Mouse (Mus musculus) cerebellum, adult 2 months (tissue): ENCODE data around the gene Pmp22. TPM values are rescaled to one million over a fixed set of nuclear protein-coding genes. Genes with fewer than 3 reads are reported as not detected.
A peak's percentile ranks its signal among the peaks of the same experiment; 100 is the strongest.

Source experiments
- DNase-seq, 2 experiments: peaks; one replicate each; pipeline ENCODE4 v3.0.0; 2021
- H3K27ac ChIP-seq: fragments of 200-500 bp; 2 replicates; pipeline ENCODE4 v1.5.1; 2012; ENCODE audit warnings: low read length, control low read depth, inconsistent platforms; ENCODE audit not compliant: insufficient read depth
- H3K27me3 ChIP-seq: fragments of 200-500 bp; 2 replicates; pipeline ENCODE4 v1.6.1; 2012; ENCODE audit warnings: inconsistent platforms, mild to moderate bottlenecking, low read length, moderate library complexity; ENCODE audit not compliant: control insufficient read depth, insufficient read depth
- H3K4me1 ChIP-seq: fragments of 200-500 bp; 2 replicates; pipeline ENCODE4 v1.6.1; 2011; ENCODE audit warnings: low read length; ENCODE audit not compliant: control insufficient read depth, insufficient read depth
- H3K4me3 ChIP-seq: fragments of 200-500 bp; replicated peaks from 2 replicates; pipeline ENCODE3; 2011; ENCODE audit warnings: mild to moderate bottlenecking, low read depth, low read length, control low read depth; ENCODE audit not compliant: insufficient read depth
- CTCF ChIP-seq: fragments of 200-500 bp; IDR thresholded peaks from 2 replicates; pipeline ENCODE4 v1.5.1; 2011; ENCODE audit warnings: low read depth, mild to moderate bottlenecking, control low read depth, low read length, moderate library complexity, borderline replicate concordance; ENCODE audit not compliant: insufficient read depth
- POLR2A ChIP-seq: fragments of 200-500 bp; IDR thresholded peaks from 2 replicates; pipeline ENCODE4 v1.6.1; 2011; ENCODE audit warnings: low read length, control low read depth, borderline replicate concordance; ENCODE audit not compliant: insufficient read depth
- WGBS: fragments of 180-500 bp; shearing (Covaris S2); methylation state at CpG from one replicate; pipeline ENCODE4 v1.1.7; 2018; 5-methylcytosine and 5-hydroxymethylcytosine counted together
- polyA plus RNA-seq: library from polyadenylated mRNA; depleted of rRNA; stranded (reverse); fragments of >200 nt; gene quantifications from 2 replicates; pipeline ENCODE4 v1.2.3, GENCODE M21; 2012

Pmp22 gene
- polyA plus RNA-seq, 1 experiment, result 60.8 TPM

- H3K27me3 ChIP-seq, result no peaks in the 10 kb centered on the region
- TF ChIP-seq CTCF (no peak), POLR2A (no peak)
- no peak for DNase-seq
- no peak overlapping the region for H3K27ac ChIP-seq
- 82% methylated on average over 3 of the region's 3 CpGs for WGBS
- H3K4me1 ChIP-seq, result no peaks in the 10 kb centered on the region
- no peak overlapping the region for H3K4me3 ChIP-seq
Observed at GRCm38 (mm10) chr11:63099390-63099789, 29.4 kb upstream of the Pmp22 start.

GRCm38 (mm10) chr11:63103256-63103655, 25.5 kb upstream of the Pmp22 start:
- Histone ChIP-seq H3K27ac (no peak overlapping the region), H3K4me3 (no peak overlapping the region), H3K27me3 (no peaks in the 10 kb centered on the region), H3K4me1 (no peaks in the 10 kb centered on the region)
- TF ChIP-seq POLR2A, result no peak
- TF ChIP-seq CTCF, result no peak
- DNase-seq, result no peak
- 81% methylated on average over 7 of the region's 7 CpGs for WGBS

GRCm38 (mm10) chr11:63104026-63104425, 24.8 kb upstream of the Pmp22 start:
- TF ChIP-seq POLR2A (no peak), CTCF (no peak)
- DNase-seq, result no peak
- 76% methylated on average over 2 of the region's 2 CpGs for WGBS
- H3K27me3 ChIP-seq, result no peaks in the 10 kb centered on the region
- H3K4me1 ChIP-seq, result no peaks in the 10 kb centered on the region
- H3K27ac ChIP-seq, result no peak overlapping the region
- no peak overlapping the region for H3K4me3 ChIP-seq

GRCm38 (mm10) chr11:63109230-63109775, 19.5 kb upstream of the Pmp22 start:
- no peak for DNase-seq
- no peak for TF ChIP-seq POLR2A
- no peak for TF ChIP-seq CTCF
- WGBS, result 51% methylated on average over 1 of the region's 1 CpGs
- Histone ChIP-seq H3K4me1 (no peaks in the 10 kb centered on the region), H3K27me3 (no peaks in the 10 kb centered on the region), H3K4me3 (no peak overlapping the region), H3K27ac (no peak overlapping the region)

GRCm38 (mm10) chr11:63110329-63110728, 18.5 kb upstream of the Pmp22 start:
- H3K4me3 ChIP-seq, result no peak overlapping the region
- H3K4me1 ChIP-seq, result no peaks in the 10 kb centered on the region
- no peak overlapping the region for H3K27ac ChIP-seq
- no peak for DNase-seq
- TF ChIP-seq POLR2A (no peak), CTCF (no peak)
- 84% methylated on average over 3 of the region's 3 CpGs for WGBS
- no peaks in the 10 kb centered on the region for H3K27me3 ChIP-seq

- 0 out of 2 replicates have a peak overlapping the region, but pooled peaks have one; percentile 4 for H3K27ac ChIP-seq
- TF ChIP-seq CTCF (no peak), POLR2A (no peak)
- DNase-seq, result no peak
- 79% methylated on average over 8 of the region's 8 CpGs for WGBS
- H3K4me1 ChIP-seq, result no peaks in the 10 kb centered on the region
- no peak overlapping the region for H3K4me3 ChIP-seq
- no peaks in the 10 kb centered on the region for H3K27me3 ChIP-seq
Observed at GRCm38 (mm10) chr11:63114807-63115641, 13.8 kb upstream of the Pmp22 start.

- Histone ChIP-seq H3K4me3 (no peak overlapping the region), H3K4me1 (no peaks in the 10 kb centered on the region), H3K27ac (no peak overlapping the region), H3K27me3 (no peaks in the 10 kb centered on the region)
- no peak for DNase-seq
- TF ChIP-seq POLR2A (no peak), CTCF (no peak)
- 93% methylated on average over 5 of the region's 5 CpGs for WGBS
Observed at GRCm38 (mm10) chr11:63116652-63117051, 12.1 kb upstream of the Pmp22 start.

- Histone ChIP-seq H3K27ac (no peak overlapping the region), H3K27me3 (no peaks in the 10 kb centered on the region), H3K4me1 (no peaks in the 10 kb centered on the region), H3K4me3 (no peak overlapping the region)
- TF ChIP-seq CTCF (no peak), POLR2A (no peak)
- 86% methylated on average over 1 of the region's 1 CpGs for WGBS
- DNase-seq, result no peak
Observed at GRCm38 (mm10) chr11:63117266-63117665, 11.5 kb upstream of the Pmp22 start.
